Mouse (Mus musculus): ENCODE data around the gene Cebpa. TPM values are rescaled to one million over a fixed set of nuclear protein-coding genes. Genes with fewer than 3 reads are reported as not detected.

Gene Cebpa
- total RNA-seq, 2 experiments from 2014 or later: 124 to 150 TPM

DNA sequence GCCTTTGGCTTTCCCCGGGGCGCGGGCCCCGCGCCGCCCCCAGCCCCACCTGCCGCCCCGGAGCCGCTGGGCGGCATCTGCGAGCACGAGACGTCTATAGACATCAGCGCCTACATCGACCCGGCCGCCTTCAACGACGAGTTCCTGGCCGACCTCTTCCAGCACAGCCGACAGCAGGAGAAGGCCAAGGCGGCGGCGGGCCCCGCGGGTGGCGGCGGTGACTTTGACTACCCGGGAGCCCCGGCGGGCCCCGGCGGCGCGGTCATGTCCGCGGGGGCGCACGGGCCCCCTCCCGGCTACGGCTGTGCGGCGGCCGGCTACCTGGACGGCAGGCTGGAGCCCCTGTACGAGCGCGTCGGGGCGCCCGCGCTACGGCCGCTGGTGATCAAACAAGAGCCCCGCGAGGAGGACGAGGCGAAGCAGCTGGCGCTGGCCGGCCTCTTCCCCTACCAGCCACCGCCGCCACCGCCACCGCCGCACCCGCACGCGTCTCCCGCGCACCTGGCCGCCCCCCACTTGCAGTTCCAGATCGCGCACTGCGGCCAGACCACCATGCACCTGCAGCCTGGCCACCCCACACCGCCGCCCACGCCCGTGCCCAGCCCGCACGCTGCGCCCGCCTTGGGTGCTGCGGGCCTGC is 533 bp downstream of the Cebpa start:
- DNase-seq: peak; percentile 60 to 66

DNA sequence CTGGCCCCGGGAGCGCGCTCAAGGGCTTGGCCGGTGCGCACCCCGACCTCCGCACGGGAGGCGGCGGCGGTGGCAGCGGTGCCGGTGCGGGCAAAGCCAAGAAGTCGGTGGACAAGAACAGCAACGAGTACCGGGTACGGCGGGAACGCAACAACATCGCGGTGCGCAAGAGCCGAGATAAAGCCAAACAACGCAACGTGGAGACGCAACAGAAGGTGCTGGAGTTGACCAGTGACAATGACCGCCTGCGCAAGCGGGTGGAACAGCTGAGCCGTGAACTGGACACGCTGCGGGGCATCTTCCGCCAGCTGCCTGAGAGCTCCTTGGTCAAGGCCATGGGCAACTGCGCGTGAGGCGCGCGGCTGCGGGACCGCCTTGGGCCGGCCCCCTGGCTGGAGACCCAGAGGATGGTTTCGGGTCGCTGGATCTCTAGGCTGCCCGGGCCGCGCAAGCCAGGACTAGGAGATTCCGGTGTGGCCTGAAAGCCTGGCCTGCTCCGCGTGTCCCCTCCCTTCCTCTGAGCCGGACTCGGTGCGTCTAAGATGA is 1.1 kb downstream of the Cebpa start:
- DNase-seq: no peak

DNA sequence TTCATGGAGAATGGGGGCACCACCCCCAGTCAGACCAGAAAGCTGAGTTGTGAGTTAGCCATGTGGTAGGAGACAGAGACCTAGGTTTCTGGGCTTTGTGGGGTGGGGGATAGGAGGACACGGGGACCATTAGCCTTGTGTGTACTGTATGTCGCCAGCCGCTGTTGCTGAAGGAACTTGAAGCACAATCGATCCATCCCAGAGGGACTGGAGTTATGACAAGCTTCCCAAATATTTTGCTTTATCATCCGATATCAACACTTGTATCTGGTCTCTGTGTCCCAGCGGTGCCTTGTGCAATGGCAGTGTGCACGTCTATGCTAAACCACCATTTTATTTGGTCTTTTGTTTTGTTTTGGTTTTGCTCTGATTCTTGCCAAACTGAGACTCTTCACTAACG is 2.1 kb downstream of the Cebpa start:
- no peak for DNase-seq

DNA sequence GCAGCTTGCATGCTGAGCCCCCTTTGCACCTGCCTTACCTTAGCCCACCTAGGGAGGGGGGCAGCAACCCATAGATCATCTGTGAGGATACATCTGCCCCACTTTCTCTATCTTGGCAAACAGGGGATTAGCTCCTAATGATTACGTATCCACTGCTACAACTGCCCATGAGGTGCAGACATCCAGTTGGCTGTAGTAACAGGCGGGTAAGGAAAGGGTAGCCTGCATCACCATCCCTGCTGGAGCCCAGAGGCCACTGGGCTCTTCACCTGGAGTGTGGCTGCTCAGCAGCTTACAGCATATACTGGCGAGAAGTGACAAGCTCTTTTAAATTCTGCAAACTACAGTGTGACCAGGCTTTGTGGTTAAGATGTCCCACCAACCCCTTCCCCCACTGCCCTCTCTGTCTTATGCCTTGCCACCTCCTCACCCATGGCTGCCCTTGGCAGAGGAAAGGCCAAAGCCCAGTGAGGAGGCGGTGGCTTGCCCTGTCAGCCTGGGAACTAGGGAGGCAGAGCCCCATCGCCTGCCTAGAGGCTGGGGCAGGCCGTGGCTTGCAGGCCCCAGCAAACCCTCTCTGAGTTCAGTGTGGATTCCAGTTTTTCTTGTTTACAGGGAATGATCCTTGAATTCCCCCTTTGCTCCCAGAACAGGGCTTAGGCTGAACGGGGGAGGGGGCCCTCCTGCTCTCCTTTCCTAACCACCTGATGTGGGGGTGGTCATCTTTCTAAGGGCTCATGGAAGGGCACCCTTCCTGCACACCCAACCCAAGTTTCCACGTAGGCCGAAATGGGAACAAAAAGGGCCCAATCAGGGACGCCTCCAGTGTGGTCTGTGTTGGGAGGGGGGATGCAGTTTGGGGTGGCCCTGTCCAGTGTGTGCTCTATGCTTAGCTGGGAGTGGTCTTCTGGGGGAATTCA is 3.6 kb downstream of the Cebpa start:
- no peak for DNase-seq

DNA sequence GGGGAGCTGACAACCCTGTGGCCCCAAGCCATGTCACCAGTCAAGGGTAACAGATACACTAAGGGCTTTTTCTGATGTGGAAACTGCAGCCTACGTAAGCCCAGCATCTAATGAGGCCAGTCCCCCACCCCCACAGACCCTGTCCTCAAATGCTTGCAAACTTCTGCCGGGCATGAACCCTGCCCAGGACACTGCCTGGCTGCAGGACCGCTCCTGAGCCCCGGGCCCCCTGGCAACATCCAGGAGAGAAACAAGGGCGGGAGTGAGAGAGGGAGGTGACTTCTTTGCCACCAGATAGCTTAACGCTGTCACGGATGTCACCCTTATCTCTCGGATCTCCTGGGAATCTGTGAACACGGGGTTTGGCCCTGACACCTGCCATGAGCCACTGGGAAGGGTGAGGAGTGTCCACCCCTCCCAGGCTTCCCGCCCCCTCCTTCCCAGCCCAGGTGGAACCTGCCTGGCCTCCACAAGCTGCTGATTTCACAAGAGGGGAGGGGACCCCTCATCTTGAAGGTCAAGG is 4.4 kb downstream of the Cebpa start:
- DNase-seq: peak in 1 of 2 experiments; percentile 57

DNA sequence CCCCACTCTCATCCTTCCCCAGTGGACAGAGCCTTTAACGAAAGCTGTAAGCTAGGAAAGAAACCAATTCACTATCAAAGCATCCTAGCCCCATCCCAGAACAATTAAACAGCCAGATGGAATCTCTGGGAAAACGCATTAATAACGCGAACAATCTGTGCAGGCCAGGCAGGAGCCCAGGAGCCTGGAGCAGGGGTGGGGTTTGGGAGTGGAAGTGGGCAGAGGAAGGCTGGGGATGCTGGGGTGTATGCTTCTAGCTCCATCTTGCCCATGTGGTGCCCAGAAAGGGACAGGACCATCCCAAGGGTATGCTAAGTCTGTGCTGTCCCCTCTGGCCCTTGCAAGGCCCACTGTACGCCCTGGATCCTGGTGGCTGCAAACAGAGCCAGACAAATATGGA is 5.1 kb downstream of the Cebpa start:
- DNase-seq: no peak

GRCm38 (mm10) chr7:35124745-35125144 is 5.7 kb downstream of the Cebpa start:
- no peak for DNase-seq

DNA sequence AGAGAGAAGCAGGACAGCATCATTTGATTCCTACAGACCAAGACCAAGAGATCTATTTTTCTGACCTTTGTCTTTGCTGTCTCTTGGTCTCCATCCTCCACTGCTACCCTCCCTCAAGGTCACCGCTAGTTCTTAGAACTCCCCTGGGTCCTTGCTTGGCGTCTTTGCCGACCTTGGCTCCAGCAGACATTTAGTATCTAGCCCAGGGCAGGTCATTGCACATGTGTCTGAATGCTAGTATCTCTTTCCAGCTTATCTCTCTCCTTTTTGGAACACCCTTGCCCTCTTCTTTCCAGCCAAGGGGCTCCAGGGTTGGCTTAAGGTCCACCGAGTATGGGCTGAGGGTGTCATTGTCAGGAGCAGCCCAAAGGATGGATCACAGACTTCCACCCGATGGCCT is 6.9 kb downstream of the Cebpa start:
- no peak for DNase-seq

DNA sequence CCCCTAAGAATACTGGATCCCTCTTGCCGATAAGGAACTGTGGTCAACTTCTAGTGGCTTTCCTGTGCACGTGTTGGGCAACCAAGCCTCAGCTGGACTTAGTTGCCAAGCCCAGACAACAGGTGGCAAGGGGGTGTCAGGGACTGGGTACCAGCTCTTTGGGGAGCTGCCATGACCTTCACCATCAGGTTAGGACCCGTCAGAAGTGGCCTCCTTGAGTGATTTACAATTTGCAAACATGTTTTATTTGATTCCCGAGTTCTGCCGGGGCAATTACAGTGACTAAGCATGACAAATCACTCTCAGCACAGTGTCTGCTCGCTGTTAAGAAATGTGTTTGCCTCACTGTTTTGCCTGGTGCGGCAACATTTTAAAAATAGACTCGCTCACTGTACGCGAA is 7.9 kb downstream of the Cebpa start:
- peak in 1 of 2 experiments; percentile 46 for DNase-seq

DNA sequence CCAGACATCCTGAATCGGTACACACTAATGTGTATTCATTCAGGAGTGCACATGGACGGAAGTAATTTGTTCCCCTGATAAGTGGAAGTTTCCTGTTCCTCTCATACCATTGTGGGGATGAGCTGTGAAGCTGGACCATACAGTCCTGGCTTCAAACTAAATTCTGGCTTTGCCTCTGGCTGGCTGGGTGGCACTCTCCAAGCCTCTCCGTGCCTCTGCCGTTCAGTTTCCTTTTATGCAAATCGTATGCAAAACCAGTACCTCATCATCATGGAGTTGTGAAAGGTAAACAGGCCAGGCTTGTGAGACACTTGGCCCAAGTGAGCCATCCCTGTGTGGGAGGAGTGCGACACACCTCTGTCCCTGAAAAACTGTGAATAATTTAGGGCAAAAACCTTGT is 8.6 kb downstream of the Cebpa start:
- DNase-seq: no peak

DNA sequence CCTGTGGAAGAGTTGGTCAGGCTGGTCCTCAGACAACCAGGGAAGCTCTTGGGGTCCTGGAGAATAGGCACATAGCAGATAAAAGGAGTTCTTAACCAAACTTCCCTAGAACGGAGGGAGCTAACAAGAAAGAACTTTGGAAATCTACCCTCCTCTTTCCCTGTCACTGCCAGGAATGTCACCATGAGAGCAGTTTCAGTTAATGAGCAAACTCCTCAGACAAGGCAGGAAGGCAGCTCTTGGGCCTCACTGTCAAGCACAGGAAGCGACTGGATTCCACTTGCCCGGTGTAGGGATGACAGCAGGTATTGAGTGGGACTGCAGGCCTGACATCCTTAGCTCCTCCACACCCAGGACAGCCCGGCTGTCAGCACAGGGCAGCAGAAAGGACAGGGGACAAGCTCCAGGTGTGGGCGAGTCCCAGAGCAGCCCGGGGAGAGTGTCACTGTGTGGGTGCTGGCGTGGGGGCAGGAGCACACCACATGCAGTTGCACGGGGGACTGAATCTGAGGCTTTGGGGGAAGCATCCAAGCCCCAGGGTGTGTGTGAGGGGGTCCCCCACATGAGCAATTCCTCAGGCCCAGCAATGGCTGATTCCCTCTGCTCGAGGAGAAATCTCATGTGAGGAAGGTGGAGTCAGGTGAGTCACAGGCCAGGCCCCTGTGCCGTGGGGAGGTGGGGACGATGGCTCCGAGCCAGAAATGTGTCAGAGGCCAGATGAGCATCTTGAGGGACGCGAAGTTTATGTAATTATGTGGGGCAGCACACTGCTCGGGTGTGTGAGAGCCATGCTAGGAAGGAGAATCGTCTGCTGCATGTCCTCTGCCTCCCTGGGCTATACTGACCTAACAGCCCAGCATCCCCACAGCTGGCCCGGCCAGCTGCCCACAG is 9.8 kb downstream of the Cebpa start:
- DNase-seq: no peak

- peak in 1 of 2 experiments; percentile 65 for DNase-seq
These were observed 11.1 kb downstream of the Cebpa start for GRCm38 (mm10) chr7:35130059-35130738.

DNA sequence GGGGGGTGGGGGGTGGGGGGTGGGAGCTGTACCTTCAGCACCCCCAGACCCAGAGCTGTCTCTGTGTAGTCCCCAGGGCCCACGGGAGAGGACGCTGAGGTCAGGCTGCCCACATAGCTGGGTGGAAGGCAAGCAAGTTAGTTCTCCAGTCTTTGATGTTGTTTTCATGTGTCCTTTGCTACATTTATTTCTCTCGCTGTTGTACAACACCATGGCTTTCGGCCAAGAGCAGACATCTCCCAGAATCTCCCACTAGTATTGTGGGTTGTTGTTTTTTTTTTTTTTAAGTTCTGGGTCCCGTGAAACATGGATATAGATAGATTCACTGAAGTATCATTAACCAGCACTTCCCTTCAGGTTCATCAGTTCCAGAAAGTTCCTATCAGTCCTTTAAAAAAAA is 11.8 kb downstream of the Cebpa start:
- no peak for DNase-seq

DNA sequence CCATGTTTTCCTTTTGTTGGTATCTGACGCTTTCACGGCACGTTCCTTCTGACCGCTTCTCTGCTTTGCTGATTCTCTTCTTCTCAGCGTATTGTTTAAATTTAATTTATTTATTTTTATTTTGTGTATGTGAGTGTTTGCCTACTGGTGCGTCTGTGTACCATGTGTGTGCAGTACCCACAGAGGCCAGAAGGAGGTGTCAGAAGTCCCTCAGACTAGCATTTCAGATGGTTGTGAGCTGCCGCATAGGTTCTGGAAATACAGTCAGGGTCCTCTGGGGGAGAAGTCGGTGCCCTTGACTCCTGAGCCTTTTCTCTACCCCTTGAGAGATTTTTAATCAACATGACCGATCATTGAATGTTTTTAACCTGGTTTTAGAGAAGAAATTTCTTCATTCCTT is 12.5 kb downstream of the Cebpa start:
- DNase-seq: no peak

DNA sequence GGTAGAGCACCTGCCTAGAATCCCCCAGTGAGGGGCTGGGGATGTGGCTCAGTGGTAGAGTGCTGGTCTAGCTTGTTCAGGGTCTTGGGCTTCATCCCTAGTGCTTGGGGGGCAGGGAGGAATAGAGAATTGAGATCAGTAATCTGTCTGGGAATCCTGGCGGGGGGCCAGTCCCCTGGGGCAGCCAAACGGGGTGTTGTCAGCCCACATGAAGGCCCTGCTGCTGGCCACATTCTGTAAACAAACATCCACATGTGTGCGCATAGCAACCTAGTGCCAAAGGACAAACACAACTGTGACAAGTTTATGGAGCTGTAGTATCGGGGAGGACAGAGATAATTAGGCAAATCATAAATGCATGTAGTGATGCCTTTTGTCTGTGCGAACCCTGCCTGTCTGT is 15.5 kb downstream of the Cebpa start:
- DNase-seq: no peak

- DNase-seq: no peak
These were observed 18.4 kb downstream of the Cebpa start for GRCm38 (mm10) chr7:35137524-35137923.

DNA sequence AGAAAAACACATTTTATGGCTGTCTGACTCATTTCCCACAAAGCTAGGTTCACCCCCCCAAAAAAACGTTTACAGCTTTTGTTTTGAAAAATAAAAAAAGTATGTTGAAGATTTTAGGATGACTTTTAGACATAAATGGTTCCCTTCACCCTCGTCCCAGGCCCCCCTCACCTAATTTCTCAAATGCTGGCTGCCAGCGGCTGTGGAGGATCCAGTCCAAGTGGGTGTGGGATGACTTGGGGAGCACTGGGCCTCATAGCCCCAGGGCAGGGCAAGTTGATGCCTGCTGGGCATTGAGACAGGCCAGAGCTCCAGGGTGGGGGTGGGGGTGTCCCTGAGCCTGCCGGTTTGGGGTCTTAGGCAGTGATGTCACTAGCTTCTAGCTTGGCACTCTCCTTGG is 19.4 kb downstream of the Cebpa start:
- no peak for DNase-seq

DNA sequence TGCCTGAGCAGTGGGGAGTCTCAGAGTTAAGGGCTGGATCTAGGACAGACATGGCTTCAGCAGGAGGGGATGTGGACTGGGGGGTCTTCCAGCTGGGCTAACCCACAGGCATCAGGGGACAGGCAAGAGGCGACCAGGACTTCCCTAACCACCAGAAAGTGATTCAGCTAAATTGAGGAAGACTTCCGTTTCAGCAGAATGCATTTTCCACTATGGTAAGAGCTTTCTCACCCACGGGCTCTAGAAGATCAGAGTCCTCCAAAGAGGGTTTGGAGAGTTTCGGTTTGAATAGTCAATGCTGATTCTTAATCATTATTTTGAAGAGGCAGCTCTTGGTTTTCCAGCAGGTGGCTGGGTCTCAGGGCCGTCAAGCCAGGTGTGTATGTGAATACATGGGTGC is 20.8 kb downstream of the Cebpa start:
- no peak for DNase-seq

DNA sequence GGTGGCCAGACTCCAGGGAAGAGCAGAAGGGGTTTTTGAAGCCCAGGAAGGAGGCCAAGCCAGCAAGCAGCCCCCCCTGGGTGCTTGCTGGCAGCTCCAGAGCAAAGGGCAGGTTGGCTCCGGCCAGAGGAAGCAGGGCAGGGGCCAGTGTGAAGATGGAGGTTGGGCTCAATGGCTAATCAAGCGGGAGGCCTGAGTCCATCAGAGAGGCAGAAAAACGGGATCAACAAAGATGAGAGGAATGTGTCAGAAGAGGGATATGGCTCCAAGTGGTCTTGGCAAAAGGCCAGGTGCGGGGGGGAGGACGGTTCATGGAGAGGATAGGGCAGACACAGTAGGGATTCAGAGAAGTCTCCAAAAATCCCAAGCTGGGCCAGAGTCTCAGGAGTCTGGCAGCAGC is 22.4 kb downstream of the Cebpa start:
- DNase-seq: peak in 1 of 2 experiments; percentile 46

DNA sequence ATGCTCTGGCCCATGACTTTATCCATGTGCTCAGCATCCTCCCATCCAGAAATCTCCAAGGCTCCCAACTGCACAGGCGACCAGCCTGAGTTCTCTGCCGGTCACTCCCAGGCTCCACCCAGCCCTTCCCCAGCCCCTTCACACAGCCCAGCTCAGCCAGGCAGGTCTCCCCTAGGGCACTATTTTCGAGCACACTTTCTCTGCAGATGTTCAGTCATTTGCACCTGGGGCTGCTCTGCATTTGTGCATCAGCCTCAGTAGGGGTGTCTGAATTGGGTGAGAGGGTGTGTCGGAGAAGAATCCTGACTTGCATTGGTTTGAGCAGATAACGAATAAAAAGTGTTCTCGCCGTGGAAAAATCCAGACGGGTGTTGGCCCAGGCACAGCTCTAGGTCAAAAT is 23.4 kb downstream of the Cebpa start:
- no peak for DNase-seq

DNA sequence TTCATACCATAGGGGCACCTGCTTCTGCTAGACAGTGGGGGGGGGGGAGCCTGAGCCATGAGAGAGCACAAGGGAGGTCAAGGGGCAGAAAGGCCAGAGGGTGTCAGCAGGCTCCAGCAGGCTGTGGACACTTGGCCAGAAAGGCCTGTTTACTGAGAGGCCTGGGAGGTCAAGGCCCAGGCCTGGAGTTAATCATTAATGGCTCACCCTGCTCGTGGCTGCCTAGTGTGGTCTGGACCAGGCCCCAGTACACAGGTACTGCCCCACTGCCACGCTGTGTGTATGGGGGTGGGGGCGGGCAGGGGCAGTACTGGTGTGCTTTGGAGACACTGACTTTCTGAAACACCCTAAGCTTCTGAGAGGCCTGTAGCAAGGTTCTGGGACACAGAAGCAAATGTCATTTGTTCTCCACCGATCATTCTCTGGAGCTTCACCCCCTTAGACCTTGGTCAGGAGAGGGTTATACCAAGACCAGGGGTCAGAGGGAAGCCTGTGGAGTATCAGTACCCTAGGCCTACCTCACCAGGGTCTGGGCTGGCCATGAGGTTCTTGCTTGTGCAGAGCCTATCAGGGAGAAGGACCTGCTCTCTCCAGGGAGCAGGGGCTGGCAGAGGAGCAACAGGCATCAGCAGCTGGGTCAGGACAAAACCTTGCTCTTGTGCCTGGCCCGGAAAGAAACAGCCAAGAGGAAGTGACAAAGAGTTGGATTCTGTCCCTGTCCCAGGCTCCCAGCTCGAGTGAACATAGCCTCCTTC is 24.9 kb downstream of the Cebpa start:
- DNase-seq: peak; percentile 41 to 43

Data from adrenal gland, postnatal 36 days (tissue).